Mouse (Mus musculus) cerebellum, postnatal 10 days (tissue): Measurements from ENCODE around the gene Scnn1g.

Source experiments
- DNase-seq, 2 experiments: peaks; one replicate each; pipeline ENCODE4 v3.0.0; 2021; ENCODE audit warnings: mixed read lengths in 2 of 2

The Scnn1g gene

DNA sequence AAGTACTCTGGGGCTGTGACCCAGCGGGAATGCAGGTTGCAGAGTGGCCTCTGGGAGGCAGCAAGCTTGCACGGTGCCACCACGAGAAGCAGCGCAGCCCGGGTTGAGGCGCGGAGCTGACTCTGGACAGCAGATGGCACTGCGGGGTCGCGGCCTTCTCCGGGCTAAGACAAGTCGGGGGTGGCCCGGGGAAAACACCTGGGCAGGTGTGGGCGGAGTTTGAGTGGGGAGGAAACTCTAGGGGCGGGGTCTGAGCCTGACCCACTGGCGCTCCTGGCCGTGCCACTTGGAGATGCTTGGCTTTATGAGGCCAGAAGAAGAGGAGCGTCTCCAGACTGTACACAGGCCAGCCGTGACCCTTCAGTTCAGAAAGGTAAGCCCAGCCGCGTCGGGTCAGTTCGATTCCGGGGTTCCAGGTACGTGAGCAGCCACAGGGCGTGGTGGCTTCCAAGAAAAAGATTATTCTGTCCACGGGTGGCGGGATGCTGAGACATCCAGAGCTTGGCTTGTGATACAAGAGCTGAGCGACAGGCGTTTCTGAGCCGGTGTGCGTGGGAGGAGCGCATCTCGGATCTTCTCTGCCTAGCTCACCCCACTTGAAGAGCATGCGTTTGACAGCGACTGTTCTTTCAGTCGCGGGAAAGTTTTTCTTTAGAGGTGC, at the start of gene Scnn1g:
Scnn1g (plus strand) TSS at position 309 of the 661 bp plus-strand sequence.
- DNase-seq: peak; percentile 95 to 96

GRCm38 (mm10) chr7:121685140-121685984, 48.9 kb upstream of the Scnn1g start:
- DNase-seq: no peak

DNA sequence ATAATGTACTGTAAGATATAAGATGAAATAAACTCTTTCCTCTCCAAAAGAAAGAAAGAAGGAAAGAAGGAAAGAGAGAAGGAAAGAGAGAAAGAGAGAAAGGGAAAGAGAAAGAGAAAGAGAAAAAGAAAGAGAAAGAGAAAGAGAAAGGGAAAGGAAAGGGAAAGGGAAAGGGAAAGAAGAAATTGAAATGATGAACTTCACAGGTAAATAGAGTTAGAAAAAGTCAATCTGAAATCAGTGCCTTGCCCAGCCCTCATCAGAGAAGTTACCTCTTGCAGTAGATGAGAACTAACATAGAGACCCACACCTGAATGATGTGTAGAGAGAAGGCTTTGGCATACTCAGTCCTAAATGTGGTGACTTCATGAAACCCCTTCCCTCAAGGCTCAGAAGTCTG, 44.9 kb upstream of the Scnn1g start:
- no peak for DNase-seq

DNA sequence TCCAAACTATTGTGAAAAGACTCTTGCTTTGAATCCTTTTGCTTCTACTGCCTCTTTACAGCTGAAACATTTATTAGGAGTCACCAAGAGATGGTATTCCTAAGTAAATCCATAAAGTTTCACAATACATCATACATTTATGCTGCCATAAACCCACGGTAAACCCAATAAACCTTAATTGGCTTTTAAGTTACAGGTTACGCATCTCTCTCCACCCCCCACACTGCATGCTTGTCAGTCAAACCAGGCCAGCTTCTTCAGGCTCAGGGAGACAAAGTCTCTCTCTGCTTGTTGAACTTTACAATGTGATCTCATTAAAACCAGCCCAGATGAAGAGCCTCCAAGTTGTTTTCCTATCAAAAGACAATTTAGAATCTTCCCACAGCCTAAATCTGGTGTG, 42.5 kb upstream of the Scnn1g start:
- no peak for DNase-seq

DNA sequence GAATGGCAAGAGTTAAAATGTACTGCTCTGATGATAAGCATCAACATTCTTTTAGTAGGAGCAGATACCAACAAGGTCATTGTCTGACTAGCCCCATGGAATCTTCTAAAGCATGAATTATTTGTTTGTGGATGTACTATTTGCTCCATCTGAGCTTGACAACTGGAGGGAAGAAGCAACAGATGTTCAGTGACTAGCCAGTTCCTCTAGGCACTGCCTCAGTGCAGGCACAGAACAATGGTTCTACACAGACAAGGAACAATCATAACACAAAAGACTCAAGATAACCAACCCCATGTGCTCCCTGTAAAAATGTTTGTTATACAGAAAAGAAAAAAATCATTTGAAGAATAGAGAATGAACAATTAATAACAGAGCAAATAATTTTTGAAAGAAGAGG, 37.1 kb upstream of the Scnn1g start:
- DNase-seq: no peak

DNA sequence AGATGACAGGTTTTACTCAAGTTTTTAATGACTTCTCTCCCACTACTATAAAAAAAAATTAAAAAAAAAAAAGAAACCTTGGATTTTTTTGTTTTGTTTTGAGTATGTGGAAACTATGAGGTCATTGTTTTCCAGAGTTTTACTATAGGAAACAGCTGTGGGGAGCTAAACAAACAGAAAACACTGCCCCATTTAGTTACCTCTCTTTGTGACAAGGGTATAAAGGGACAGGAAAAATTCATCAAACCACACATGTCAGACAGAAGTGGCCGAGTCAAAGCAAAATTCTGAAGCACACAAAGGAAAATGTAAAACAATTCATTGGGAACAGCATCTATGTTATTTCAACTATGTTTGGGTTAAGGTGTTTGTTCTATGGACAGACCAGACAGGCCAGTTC, 36.7 kb upstream of the Scnn1g start:
- DNase-seq: no peak

- no peak for DNase-seq
These were observed 35.1 kb upstream of the Scnn1g start for GRCm38 (mm10) chr7:121699218-121699617.

GRCm38 (mm10) chr7:121700480-121700879, 33.8 kb upstream of the Scnn1g start:
- DNase-seq: no peak

- DNase-seq: no peak
These were observed 32.3 kb upstream of the Scnn1g start for GRCm38 (mm10) chr7:121701983-121702382.

- DNase-seq: no peak
These were observed 29.2 kb upstream of the Scnn1g start for GRCm38 (mm10) chr7:121705051-121705450.

DNA sequence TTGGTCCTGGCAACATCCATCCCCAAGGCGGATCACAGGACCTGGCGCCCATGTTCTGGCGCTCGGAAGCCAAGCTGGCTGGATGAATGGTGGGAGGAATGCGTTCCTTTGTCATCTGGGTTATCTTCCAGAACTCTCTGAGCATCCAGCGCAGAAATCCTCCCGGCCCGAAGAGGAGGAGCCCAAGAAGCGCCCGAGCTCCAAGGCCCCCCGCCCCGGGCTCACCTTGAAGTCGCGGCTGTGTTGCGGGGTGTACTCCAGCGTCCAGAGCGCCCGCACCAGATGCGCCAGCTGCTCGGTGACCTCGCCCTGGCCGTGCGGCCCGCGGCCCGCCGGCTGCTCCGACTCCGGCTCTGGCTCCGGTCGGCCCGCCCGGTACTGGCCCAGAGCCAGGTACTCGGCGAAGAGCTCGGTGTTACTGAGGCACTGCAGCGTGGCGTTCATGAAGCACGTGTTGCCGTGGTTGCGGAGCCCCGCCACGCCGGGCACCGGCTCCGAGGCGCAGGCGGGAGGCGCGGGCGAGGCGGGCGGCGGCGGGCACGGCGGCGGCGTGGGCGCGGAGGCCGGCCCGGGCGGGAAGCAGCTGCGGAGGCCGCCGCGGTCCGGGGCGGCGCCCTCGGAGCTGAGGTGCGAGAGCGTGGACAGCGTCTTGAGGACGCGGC, 27.7 kb upstream of the Scnn1g start:
- peak; percentile 76 to 80 for DNase-seq

- DNase-seq: peak; percentile 96 to 98
These were observed 27.1 kb upstream of the Scnn1g start, which contains the start of gene Usp31 for GRCm38 (mm10) chr7:121707073-121707667. TSS of gene Usp31 (minus strand) at chr7:121707253.

GRCm38 (mm10) chr7:121711171-121711570, 23.1 kb upstream of the Scnn1g start:
- no peak for DNase-seq

DNA sequence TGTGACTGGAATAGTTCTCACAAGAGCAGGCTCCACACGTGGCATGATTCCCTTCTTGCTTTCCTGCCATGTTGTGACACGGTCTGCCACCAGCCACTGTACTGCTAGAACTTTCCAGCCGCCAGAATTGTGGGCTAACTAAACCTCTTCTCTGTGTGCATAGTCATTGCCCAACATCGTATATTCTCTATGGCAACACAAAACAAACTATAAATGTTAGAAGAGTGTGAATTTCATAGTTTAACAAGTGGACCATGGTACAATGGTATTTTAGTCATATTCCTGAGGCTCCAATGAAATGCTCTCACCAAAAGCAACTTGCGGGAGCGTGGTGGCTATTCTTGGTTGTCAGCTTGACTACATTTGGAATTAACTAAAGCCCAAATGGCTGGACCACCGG, 17.2 kb upstream of the Scnn1g start:
- DNase-seq: no peak

- DNase-seq: peak in 1 of 2 experiments; percentile 25
These were observed 4.1 kb upstream of the Scnn1g start for GRCm38 (mm10) chr7:121730225-121730624.

- DNase-seq: peak; percentile 59 to 60
These were observed 3.5 kb downstream of the Scnn1g start for GRCm38 (mm10) chr7:121737511-121738415.

GRCm38 (mm10) chr7:121750244-121750643, 16.0 kb downstream of the Scnn1g start:
- no peak for DNase-seq

DNA sequence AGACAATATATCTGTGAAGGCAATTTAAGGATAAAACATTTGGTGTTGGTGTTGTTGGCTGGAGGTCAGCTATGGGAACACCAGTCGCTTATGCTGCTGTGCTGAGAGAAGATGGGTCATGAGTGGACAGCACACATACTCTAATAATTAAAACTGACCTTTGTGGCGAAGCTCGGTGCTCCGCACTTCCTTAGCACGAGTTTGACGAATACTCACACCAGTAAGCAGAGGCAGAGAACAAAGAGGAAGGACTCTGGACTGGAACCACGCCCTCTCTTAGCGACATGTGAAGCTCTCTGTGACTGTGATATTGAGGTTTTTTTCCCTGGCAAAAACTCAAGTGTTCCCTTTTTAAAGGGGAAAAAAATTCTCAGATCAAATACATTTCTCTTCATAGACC, 20.5 kb downstream of the Scnn1g start:
- DNase-seq: no peak

- no peak for DNase-seq
These were observed 29.0 kb downstream of the Scnn1g start for GRCm38 (mm10) chr7:121763328-121763727.

DNA sequence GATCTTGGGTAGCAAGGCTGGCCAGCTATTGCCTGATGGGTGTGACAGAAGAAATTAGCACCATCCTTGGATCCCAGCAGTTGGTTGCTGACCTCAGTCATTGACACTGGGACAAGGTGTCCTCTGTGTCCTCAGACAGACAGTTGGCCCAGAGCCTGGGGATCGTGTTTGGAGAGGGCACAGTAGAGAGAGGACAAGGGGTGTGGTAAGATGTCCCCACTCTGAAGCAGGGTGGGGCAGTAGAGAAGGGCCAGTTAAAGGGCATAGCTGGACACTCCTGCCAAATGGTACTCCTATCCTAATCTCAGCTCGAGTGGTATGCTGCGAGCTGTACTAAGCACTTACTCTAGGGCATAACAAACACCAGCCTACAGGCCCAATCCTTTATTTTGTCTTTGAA, 33.6 kb downstream of the Scnn1g start:
- DNase-seq: no peak

GRCm38 (mm10) chr7:121768983-121769382, 34.7 kb downstream of the Scnn1g start:
- DNase-seq: no peak

DNA sequence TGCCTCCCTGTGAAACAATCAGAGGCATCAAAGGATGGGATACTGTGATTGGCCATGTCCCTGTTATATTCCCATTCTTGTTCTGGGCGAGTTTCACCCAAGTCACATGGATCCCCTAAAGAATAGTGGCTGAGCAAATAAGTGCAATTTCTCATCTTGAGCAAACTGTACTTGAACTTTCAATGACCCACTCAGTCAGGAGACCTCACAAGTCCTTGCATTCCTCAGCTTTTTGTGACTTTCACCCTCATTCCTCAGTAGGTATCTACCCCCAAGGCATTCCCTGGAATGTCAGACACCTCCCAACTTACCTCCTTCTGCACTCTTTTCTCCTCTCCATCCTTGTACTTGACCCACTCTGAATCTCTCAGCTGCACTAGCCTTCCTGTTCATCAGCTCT, 44.3 kb downstream of the Scnn1g start:
- DNase-seq: no peak
